Mouse (Mus musculus) neural tube, embryonic 11.5 days (tissue): ENCODE measurements at regions not wholly inside any gene's neighbourhood (a gene's known extent, or its start where the extent isn't known, plus 50 kb on each side); places are given as distances from the start of the nearest gene placed in this dataset.
"Not testable (repeated sequence)": the region's sequence is repeated elsewhere in the genome, so short reads cannot be mapped to it uniquely, and the experiment has no call there.

ENCODE experiments used
- ATAC-seq: fragments of 200-750 bp; cut with Nextera tagmentation; 2 replicates; pipeline ENCODE4 v1.8.0; 2017; ENCODE audit warnings: moderate number of reproducible peaks, mild to moderate bottlenecking, moderate TSS enrichment, moderate library complexity; ENCODE audit not compliant: insufficient read depth, low FRiP score, low TSS enrichment
- DNase-seq: peaks from one replicate; pipeline ENCODE4 v3.0.0-alpha.2; 2015; ENCODE audit warnings: low spot score
- H3K27ac ChIP-seq: fragments of 300-500 bp; sonication (generic); 2 replicates; pipeline ENCODE4 v1.5.1; 2014; ENCODE audit warnings: low read depth, mild to moderate bottlenecking, low read length
- H3K27me3 ChIP-seq: fragments of 300-500 bp; sonication (generic); 2 replicates; pipeline ENCODE4 v1.6.1; 2014; ENCODE audit warnings: mild to moderate bottlenecking, low read length, mixed read lengths; ENCODE audit not compliant: control insufficient read depth, insufficient read depth
- H3K36me3 ChIP-seq: fragments of 300-500 bp; sonication (generic); 2 replicates; pipeline ENCODE4 v1.6.1; 2014; ENCODE audit warnings: mild to moderate bottlenecking, low read length, moderate library complexity, mixed read lengths; ENCODE audit not compliant: control insufficient read depth, insufficient read depth
- H3K4me1 ChIP-seq: fragments of 300-500 bp; sonication (generic); 2 replicates; pipeline ENCODE4 v1.6.1; 2014; ENCODE audit warnings: low read length, mixed read lengths; ENCODE audit not compliant: control insufficient read depth, insufficient read depth
- H3K4me2 ChIP-seq: fragments of 300-500 bp; sonication (generic); 2 replicates; pipeline ENCODE4 v1.6.1; 2014; ENCODE audit warnings: low read depth, mild to moderate bottlenecking, moderate library complexity
- H3K4me3 ChIP-seq: fragments of 300-500 bp; sonication (generic); 2 replicates; pipeline ENCODE4 v1.5.1; 2014; ENCODE audit warnings: low read depth, low read length
- H3K9ac ChIP-seq: fragments of 300-500 bp; sonication (generic); 2 replicates; pipeline ENCODE4 v1.6.1; 2014; ENCODE audit warnings: mild to moderate bottlenecking, low read length
- H3K9me3 ChIP-seq: fragments of 300-500 bp; sonication (generic); 2 replicates; pipeline ENCODE4 v1.6.1; 2016; ENCODE audit warnings: low read length; ENCODE audit not compliant: control insufficient read depth
- WGBS: fragments of 180-500 bp; shearing (Covaris S2); extraction: QIAGEN DNeasy Blood & Tissue Kit; methylation state at CpG from one replicate; pipeline ENCODE4 v1.1.7; 2014; 5-methylcytosine and 5-hydroxymethylcytosine counted together

DNA sequence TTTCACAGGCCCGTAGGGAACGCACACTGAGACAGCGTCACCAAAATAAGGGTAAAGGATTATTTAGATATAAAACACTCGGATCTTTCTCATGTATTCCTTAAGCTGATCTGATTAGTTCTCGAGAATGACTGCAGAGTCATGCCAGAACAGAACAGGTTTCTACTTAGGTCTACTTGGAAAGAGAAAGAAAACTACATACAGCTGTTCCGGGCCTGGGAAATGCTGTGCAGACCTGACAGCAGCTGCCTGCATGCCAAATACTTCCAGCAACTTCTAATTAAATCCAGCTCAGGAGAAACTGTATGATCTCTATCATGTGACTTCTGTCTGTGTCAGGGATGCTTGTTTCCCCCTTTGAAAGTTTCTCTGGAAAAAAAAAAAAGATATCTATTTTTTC, 193.8 kb upstream of the Fbxl7 start:
- no peak overlapping the region for H3K4me2 ChIP-seq
- no peak for DNase-seq
- no peaks in the 10 kb centered on the region for H3K9me3 ChIP-seq
- no peaks in the 10 kb centered on the region for H3K4me1 ChIP-seq
- no peak overlapping the region for H3K27ac ChIP-seq
- no peak overlapping the region for H3K4me3 ChIP-seq
- no peaks in the 10 kb centered on the region for H3K27me3 ChIP-seq
- no peak for ATAC-seq
- 87% methylated on average over 6 of the region's 6 CpGs for WGBS
- H3K9ac ChIP-seq = no peak overlapping the region
- H3K36me3 ChIP-seq = no peaks in the 10 kb centered on the region

DNA sequence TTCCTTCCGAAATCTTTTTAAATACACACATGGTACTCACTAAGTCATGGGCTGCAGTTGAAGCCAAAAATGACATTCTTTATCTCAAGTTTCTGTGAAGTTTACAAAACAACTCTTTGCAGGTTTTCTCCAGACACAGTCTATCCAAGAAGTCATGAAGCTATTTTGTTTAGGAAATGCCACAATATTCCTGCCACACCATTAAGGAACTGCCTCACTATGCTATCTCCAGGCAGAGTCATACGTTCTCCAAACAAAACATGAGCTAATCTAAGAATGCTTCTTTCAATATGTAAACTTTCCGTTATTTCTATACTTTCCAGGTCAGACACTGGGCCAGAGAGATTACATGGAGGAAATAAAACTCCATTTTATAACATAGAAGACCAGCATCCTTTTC, 198.7 kb upstream of the Fbxl7 start:
- 90% methylated on average over 3 of the region's 3 CpGs for WGBS
- Histone ChIP-seq H3K4me2 (no peak overlapping the region), H3K27me3 (no peaks in the 10 kb centered on the region), H3K36me3 (no peaks in the 10 kb centered on the region), H3K4me1 (no peaks in the 10 kb centered on the region), H3K27ac (no peak overlapping the region), H3K9ac (no peak overlapping the region), H3K4me3 (no peak overlapping the region), H3K9me3 (no peaks in the 10 kb centered on the region)
- no peak for DNase-seq
- ATAC-seq = no peak

DNA sequence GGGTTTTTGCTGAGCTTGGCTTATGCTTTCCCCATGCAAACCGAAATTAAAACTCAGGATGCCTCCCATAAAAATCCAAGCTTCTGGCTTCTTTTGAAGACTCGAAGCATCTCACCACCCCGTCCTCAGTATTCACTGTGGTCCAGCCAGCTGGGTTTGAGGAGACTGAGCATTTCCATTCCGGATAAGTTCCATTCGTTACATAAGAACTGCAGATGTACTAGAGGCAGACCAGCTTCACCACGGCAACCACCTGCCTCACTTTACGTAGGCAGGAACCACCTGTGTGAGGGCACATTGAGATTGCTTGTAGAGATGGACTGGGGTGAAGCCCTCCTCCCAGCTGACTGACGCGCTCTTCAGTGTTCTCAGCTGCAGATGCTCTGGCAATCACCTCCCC, 199.9 kb upstream of the Fbxl7 start:
- Histone ChIP-seq H3K4me1 (no peaks in the 10 kb centered on the region), H3K9me3 (no peaks in the 10 kb centered on the region), H3K27me3 (no peaks in the 10 kb centered on the region), H3K9ac (no peak overlapping the region), H3K4me3 (no peak overlapping the region), H3K4me2 (no peak overlapping the region), H3K27ac (no peak overlapping the region), H3K36me3 (no peaks in the 10 kb centered on the region)
- whole genome bisulfite sequencing = 88% methylated on average over 9 of the region's 9 CpGs
- ATAC-seq = no peak
- DNase-seq = no peak

DNA sequence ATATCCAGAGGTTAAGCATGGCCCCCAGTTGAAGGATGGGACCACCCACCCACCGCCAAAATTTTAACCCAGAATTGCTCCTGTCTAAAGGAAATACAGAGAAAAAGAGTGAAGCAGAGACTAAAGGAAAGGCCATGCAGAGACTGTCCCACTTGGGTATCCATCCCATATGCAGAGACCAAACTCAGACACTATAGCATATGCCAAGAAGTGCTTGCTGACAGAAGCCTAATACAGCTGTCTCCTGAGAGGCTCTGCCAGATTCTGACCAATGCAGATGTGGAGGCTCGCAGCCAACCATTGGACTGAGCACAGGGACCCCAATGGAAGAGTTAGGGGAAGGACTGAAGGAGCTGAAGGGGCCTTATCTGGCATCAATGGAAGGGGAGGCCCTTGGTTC, 206.2 kb upstream of the Fbxl7 start:
- H3K27me3 ChIP-seq, H3K9me3 ChIP-seq, H3K4me2 ChIP-seq, H3K4me3 ChIP-seq, DNase-seq, H3K9ac ChIP-seq, H3K36me3 ChIP-seq, ATAC-seq, H3K27ac ChIP-seq, H3K4me1 ChIP-seq: not testable (repeated sequence)
- WGBS = 88% methylated on average over 2 of the region's 2 CpGs

DNA sequence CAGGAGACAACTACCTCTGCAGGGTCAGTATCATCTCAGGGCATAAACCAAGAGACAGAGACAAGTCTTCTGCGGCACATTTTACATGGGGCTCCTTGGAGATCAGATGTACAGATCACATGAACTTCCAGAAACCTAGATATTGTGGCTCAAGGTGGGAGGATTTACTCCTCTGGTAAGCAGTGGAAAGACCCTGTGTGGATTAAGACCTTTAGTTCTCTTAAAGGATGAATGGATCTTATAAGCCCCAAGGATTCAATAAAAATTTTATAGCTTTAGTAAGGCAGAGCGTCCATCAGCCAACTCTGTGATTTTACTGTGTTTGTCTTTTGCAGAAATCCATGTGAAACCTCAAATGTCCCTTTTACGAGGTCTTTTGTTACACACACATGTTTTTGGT, 213.8 kb upstream of the Fbxl7 start:
- 82% methylated on average over 3 of the region's 3 CpGs for WGBS
- ATAC-seq = no peak

DNA sequence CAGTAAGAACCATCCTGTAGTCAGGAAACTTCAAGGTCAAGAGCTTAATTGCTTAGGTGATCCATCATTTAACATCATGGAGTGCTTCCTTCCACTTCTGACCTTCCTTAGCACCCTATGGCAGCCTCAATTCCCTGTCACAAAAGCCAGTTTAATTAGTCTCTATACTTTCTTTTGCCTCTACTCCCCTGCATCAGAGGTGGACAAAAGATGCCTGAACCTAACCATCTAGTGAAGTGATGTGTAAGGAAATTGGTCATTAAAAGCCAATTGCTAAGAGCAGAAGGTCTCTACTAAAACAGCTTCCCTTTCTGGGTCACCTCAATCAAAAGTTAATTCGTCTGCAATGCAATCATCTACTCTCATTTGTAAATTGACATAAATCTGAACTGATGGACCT, 234.3 kb upstream of the Fbxl7 start:
- 25% methylated on average over 1 of the region's 1 CpGs for WGBS
- no peaks in the 10 kb centered on the region for H3K27me3 ChIP-seq
- no peak overlapping the region for H3K4me3 ChIP-seq
- H3K27ac ChIP-seq = no peak overlapping the region
- ATAC-seq (no peak), DNase-seq (no peak)
- H3K36me3 ChIP-seq = no peaks in the 10 kb centered on the region
- no peaks in the 10 kb centered on the region for H3K9me3 ChIP-seq
- H3K4me2 ChIP-seq = no peak overlapping the region
- H3K4me1 ChIP-seq = no peaks in the 10 kb centered on the region
- no peak overlapping the region for H3K9ac ChIP-seq

More for the DNA sequence above, 213.8 kb upstream of the Fbxl7 start:
- Histone ChIP-seq H3K4me2 (no peak overlapping the region), H3K4me3 (no peak overlapping the region), H3K9ac (no peak overlapping the region), H3K4me1 (no peaks in the 10 kb centered on the region), H3K36me3 (no peaks in the 10 kb centered on the region), H3K9me3 (no peaks in the 10 kb centered on the region), H3K27me3 (no peaks in the 10 kb centered on the region), H3K27ac (no peak overlapping the region)
- DNase-seq = no peak

DNA sequence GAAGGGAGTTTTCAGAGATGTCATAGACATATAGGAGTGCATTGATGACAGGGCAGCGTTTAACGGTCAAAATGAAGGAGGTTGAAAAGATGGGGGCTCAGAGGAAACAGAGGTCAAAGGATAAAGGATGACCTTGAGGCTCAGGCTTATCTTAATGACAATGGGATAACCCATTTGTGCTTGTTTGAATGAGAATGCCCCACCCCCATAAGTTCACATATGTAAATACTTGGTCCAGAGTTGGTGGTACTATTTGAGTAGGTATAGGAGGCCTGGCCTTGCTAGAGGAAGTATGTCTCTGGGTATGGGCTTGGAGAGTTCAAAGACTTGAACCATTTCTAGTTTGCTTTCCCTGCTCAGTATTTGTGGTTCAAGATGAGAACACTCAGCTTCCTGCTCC, 237.4 kb upstream of the Fbxl7 start:
- Histone ChIP-seq H3K4me1 (no peaks in the 10 kb centered on the region), H3K4me3 (no peak overlapping the region), H3K4me2 (no peak overlapping the region), H3K9ac (no peak overlapping the region), H3K9me3 (no peaks in the 10 kb centered on the region), H3K36me3 (no peaks in the 10 kb centered on the region), H3K27ac (no peak overlapping the region), H3K27me3 (no peaks in the 10 kb centered on the region)
- ATAC-seq (no peak), DNase-seq (no peak)
- WGBS = 81% methylated on average over 2 of the region's 2 CpGs

DNA sequence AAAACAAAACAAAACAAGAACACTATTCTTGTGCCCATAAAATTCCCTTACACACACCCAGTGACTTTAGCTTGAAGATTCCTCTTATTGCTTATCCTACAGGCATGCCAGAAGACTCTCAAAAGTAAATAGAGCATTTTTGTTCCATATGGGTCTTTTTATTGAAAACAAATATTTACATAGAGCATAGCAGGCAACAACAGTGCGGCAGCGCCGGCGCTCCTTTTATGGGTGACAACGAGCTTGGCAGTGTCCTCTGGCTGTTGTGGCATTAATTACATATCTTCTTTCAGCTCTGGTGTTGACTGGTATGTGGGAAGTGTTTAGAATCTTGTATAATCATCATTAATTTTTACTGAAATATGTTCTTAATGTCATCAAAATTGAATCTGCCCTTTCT, 242.2 kb upstream of the Fbxl7 start:
- no peak overlapping the region for H3K4me2 ChIP-seq
- no peaks in the 10 kb centered on the region for H3K36me3 ChIP-seq
- ATAC-seq (no peak), DNase-seq (no peak)
- H3K4me3 ChIP-seq = no peak overlapping the region
- H3K4me1 ChIP-seq = no peaks in the 10 kb centered on the region
- no peaks in the 10 kb centered on the region for H3K27me3 ChIP-seq
- 94% methylated on average over 5 of the region's 5 CpGs for WGBS
- H3K9me3 ChIP-seq = no peaks in the 10 kb centered on the region
- H3K27ac ChIP-seq = no peak overlapping the region
- no peak overlapping the region for H3K9ac ChIP-seq

DNA sequence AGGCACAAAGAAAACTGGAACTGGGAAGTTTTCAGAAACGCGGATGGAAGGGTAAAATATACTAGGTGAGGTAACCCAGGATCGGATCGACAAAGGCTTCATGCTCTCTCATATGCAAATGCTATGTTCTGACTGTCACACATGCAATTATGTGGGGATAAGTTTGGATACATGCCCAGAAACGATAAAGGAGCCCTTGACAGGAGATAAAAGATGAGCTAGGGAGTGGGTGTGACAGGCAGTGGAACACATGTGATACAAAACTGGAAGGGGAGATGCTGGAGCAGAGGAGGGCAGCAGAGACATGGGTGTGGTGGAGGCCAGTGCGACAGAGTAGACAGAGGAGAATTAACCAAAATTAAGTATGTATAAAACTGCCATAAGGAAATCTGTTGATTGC, 250.5 kb upstream of the Fbxl7 start:
- no peak overlapping the region for H3K9ac ChIP-seq
- H3K4me2 ChIP-seq = no peak overlapping the region
- H3K4me3 ChIP-seq = no peak overlapping the region
- 85% methylated on average over 6 of the region's 6 CpGs for WGBS
- no peaks in the 10 kb centered on the region for H3K9me3 ChIP-seq
- no peaks in the 10 kb centered on the region for H3K27me3 ChIP-seq
- H3K36me3 ChIP-seq = no peaks in the 10 kb centered on the region
- no peak overlapping the region for H3K27ac ChIP-seq
- ATAC-seq (no peak), DNase-seq (no peak)
- no peaks in the 10 kb centered on the region for H3K4me1 ChIP-seq
